Mouse (Mus musculus) right cerebral cortex, postnatal 36 days (tissue): ENCODE data around the gene Srp54c.
A peak's percentile ranks its signal among the peaks of the same experiment; 100 is the strongest.
"Not testable (repeated sequence)": the region's sequence is repeated elsewhere in the genome, so short reads cannot be mapped to it uniquely, and the experiment has no call there.

Experiments
- DNase-seq, 2 experiments: peaks; one replicate each; pipeline ENCODE4 v3.0.0; 2022; ENCODE audit warnings: low spot score in 2 of 2, mixed read lengths in 1 of 2

Srp54c gene

GRCm38 (mm10) chr12:55229626-55230519 is at the start of gene Srp54c:
Srp54c (plus strand) TSS chr12:55230168.
- DNase-seq = not testable (repeated sequence)

- not testable (repeated sequence) for DNase-seq
Measured at GRCm38 (mm10) chr12:55187686-55188085, 42.3 kb upstream of the Srp54c start.

- DNase-seq = not testable (repeated sequence)
Measured at GRCm38 (mm10) chr12:55189127-55189526, 40.8 kb upstream of the Srp54c start.

- DNase-seq = not testable (repeated sequence)
Measured at GRCm38 (mm10) chr12:55199306-55199705, 30.7 kb upstream of the Srp54c start, which contains the start of gene 1700047I17Rik2. 1700047I17Rik2 (plus strand) TSS chr12:55199592.

- not testable (repeated sequence) for DNase-seq
Measured at GRCm38 (mm10) chr12:55199799-55200198, 30.2 kb upstream of the Srp54c start.

GRCm38 (mm10) chr12:55212944-55213343 is 17.0 kb upstream of the Srp54c start:
- DNase-seq = not testable (repeated sequence)

GRCm38 (mm10) chr12:55230520-55230861 is 523 bp downstream of the Srp54c start:
- not testable (repeated sequence) for DNase-seq

- DNase-seq = not testable (repeated sequence)
Measured at GRCm38 (mm10) chr12:55242243-55242642, 12.3 kb downstream of the Srp54c start.

- not testable (repeated sequence) for DNase-seq
Measured at GRCm38 (mm10) chr12:55261950-55262349, 32.0 kb downstream of the Srp54c start.

- not testable (repeated sequence) for DNase-seq
Measured at GRCm38 (mm10) chr12:55263385-55263784, 33.4 kb downstream of the Srp54c start.

GRCm38 (mm10) chr12:55272243-55272642 is 42.3 kb downstream of the Srp54c start:
- no peak for DNase-seq

- DNase-seq = not testable (repeated sequence)
Measured at GRCm38 (mm10) chr12:55277583-55277982, 47.6 kb downstream of the Srp54c start.

GRCm38 (mm10) chr12:55298112-55298511 is 68.1 kb downstream of the Srp54c start:
- peak in 1 of 2 experiments; percentile 69 for DNase-seq

GRCm38 (mm10) chr12:55299336-55299735 is 69.4 kb downstream of the Srp54c start, which contains the start of gene 1110008L16Rik:
1110008L16Rik (plus strand) TSS chr12:55299577.
- DNase-seq = no peak

GRCm38 (mm10) chr12:55300820-55301351 is 70.9 kb downstream of the Srp54c start:
- no peak for DNase-seq

GRCm38 (mm10) chr12:55301472-55302300 is 71.7 kb downstream of the Srp54c start:
- DNase-seq = no peak

- peak; percentile 86 to 91 for DNase-seq
Measured at GRCm38 (mm10) chr12:55302485-55303441, 72.8 kb downstream of the Srp54c start, which contains the start of gene Ppp2r3c. Ppp2r3c (minus strand) TSS chr12:55302998.

GRCm38 (mm10) chr12:55306371-55306770 is 76.4 kb downstream of the Srp54c start:
- DNase-seq = no peak

- no peak for DNase-seq
Measured at GRCm38 (mm10) chr12:55307566-55307965, 77.6 kb downstream of the Srp54c start.

GRCm38 (mm10) chr12:55308731-55309130 is 78.8 kb downstream of the Srp54c start:
- DNase-seq = no peak

- DNase-seq = no peak
Measured at GRCm38 (mm10) chr12:55309501-55309900, 79.5 kb downstream of the Srp54c start.
